Mouse (Mus musculus) 3134 (cell line): ENCODE data around the gene Phlda3.

Experiments
- DNase-seq: peaks from one replicate; pipeline ENCODE4 v3.0.0-alpha.2; 2011; ENCODE audit warnings: low spot score; ENCODE audit not compliant: insufficient read length; ENCODE audit errors: extremely low read depth

The Phlda3 gene

DNA sequence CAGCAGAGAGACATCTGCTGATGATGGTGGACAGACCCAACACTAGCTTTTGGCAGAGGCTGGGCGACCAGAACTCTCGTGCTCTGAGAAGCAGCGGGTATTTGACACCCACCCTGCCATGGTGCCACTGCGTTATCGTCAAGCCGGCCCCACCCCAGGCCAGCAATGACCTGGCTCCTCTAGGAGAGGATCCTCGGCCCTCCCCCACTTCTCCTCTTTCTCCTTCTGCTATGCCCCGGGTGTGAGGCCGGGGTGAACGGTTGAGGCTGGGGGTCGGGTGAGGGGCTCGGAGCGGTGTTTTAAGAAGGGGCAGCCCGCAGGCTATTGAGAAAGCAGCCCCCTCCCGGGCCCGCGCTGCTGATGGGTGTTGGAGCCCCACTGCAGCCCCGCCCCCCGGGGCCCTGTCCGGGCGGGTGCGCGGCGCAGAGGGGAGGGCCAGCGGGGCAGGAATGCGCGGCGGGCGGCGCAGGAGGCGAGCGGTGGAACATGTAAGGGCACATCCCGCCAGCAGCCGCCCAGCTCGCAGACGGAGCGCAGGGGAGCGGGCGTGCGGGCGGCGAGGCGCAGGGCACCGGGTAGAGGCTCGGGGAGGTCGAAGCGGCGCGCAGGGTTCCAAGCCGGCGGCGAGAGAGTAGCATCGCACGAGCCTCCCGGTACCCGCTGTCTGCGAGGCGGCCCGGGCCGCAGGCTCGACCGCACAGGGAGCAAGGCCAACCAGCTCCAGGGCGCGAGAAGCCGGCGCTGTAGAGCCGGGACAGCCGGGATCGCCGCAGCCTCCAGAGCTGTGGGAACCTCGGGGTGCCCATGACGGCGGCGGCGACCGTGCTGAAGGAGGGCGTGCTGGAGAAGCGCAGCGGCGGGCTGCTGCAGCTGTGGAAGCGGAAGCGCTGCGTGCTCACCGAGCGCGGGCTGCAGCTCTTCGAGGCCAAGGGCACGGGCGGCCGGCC lies at the start of gene Phlda3:
Gene Phlda3, plus strand, starts transcription at position 475 of the 947 bp plus-strand sequence.
- peak; percentile 89 for DNase-seq

DNA sequence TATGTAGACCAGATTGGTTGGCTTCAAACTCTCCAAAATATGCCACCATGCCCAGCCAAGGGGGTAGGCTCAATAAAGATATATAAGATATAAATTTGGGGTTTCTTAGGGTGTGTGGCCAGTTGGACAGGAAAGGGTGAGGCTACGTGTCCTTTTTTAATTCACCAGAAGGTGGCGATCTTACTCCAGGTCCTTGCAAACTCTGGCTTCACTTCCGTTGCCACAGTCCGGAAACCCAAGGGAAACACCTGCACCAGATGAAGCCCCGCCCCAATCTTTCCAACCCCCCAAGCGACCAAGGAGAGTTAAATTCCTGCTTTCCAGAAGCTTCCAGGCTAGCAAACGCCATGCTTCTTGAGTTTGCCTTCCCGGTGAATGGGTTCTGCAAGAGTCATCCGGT lies 46.4 kb upstream of the Phlda3 start:
- peak; percentile 58 for DNase-seq

DNA sequence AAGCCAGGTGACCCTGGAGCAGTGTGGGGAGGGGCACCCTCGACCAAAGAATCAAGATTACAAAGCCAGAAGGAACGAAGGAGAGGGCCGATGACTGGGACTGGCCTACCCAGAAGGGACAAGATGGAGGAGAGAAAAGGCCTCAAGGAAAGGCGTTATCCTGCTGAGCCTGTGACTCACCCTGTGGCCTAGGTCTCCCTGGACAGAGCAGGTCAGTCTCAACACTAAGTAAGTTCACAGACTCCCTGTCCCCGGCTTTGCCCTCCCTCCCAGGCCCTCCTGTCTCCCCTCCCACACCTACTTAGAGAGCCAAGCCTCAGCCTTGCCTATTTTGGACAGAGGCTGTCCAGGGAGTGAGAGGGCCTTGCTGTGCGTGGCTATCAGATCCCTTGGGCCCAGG lies 45.9 kb upstream of the Phlda3 start, which contains the start of gene Csrp1:
Gene Csrp1, plus strand, starts transcription at position 79 of the 400 bp plus-strand sequence.
- DNase-seq: peak; percentile 53

DNA sequence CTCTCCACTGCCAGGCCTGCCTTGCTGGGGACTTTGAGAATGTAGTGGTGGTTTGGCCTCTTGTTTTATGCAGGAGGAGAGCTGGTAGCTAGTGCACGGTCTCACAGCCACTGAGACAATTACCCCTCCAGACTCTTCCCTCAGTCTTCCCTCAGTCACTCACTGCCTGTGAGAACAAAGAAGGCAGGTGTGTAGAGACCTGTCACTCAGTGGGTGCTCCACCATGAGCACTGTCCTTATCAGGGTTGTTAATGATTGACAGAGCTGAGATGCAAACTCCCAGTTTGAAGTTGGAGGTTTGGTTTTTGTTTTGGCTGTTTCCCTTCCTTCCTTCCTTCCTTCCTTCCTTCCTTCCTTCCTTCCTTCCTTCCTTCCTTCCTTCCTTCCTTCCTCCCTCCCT lies 42.9 kb upstream of the Phlda3 start:
- no peak for DNase-seq

DNA sequence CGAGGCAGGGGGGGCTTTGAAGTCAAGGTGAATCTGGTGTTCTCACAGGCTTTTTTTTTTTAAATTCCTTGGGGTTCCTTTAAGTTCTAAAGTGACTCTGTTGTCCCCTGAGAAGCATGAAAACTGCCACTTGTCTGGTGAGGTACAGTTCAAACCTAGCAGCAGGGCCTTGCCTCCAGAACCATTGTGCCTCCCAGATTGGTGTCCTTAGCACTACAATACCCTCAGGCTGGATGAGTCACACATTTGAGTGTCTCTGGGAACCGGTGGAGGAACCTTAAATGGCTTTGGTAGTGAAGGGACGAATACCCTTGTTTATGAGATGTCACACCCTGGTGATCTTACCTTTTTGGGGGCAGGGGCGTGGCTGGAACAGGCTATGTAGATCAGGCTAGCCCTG lies 41.8 kb upstream of the Phlda3 start:
- DNase-seq: no peak

DNA sequence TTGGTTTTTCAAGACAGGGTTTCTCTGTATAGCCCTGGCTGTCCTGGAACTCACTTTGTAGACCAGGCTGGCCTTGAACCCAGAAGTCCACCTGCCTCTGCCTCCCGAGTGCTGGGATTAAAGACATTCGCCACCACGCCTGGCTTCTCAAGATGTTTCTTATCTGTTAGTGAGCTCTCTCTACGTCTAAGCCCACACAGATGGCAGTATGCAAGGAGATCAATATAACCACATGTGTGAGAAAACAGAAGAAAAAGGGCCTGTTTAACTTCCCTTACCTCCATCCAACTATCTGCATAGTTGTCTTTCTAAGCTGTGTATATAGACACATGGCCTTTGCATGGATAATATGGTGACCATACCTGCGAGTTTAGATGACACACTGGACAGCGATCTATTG lies 40.6 kb upstream of the Phlda3 start:
- no peak for DNase-seq

DNA sequence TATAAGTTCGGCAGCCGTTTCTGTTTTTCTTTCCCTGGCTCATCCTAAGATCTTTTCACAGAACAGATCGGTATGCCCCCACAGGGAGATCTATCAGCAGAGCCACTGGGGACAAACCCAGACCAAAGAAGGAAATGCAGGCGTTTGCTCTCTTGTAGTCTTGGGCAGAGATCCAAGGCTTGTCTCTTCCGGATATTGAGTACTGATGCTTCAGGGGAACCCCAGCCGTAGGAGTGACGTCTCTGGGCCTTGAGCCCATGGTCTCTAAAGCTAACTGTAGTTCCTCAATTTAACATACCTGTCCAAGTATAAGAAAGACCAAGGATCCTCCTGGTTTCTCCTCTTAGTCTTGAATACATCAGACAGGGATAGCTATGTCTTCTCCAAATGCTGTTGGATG lies 40.0 kb upstream of the Phlda3 start:
- no peak for DNase-seq

DNA sequence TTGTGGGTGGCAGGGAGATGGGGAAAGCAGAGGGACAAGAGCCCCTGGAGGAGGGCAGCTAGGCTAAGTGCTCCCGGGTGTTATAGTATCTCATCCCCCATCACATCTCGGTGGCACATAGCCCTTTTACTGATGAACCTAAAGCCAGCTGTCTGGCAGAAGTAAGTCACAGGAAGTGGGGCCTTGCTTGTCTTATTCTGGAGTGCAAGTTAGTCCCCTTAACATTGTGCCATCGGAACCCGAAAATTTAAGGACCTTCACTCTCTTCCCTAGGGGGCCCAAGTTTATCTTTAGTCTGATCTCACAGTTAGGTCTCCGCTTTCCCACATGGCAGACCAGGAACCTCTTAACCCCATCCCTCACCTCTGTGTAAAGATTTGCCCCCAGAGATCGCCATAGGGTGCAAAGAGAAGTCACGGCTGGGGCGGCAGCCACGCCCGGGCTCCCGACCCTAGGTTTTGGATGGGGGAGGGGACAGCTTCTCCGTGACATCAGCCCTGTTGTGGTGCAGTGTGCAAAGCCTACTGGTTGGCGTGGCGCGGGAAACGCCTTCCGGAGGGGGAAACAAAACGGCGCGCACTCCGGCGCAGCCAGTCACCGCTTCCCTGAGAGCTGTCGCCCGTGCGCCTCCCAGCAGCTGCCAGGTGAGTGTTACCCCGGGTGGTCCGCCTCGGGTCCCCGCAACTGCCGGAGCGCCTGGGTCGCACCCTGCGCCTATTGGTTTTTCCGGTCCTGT lies 37.1 kb upstream of the Phlda3 start:
- DNase-seq: peak; percentile 94

DNA sequence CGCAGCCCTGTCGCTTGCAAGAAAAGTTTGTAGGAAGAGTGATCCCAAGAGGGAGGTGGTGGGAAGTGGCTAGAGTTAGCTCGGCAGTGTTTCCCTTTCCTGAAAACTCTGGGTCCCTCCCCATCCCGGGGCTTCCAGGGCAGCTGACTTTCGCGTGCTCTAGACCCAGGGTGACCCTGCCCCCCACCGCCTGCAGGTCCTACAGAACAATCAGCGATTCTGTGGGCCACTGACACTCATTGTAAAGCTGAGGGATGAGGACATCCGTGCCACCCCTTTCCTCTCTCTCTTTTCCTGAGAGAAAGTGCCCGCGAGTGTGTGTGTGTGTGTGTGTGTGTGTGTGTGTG lies 36.6 kb upstream of the Phlda3 start:
- no peak for DNase-seq

DNA sequence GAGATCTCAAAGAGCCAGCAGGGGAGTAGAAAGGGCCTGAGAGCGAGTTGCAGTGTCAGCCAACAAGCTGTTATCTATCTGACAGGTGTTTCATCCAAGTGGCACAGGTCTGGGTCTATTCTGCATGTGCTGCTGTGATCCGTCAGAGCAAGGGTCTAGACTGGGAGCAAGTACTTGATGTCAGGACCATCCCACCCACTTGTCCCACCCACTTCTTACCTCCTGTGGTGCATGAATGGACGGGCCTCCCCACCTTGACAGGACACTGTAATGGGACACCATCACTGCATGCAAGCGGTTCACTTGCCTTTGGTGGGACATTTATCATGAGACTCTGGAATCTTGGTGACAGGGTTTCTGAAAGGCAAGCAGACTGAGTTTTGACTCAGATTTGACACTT lies 36.1 kb upstream of the Phlda3 start:
- no peak for DNase-seq

DNA sequence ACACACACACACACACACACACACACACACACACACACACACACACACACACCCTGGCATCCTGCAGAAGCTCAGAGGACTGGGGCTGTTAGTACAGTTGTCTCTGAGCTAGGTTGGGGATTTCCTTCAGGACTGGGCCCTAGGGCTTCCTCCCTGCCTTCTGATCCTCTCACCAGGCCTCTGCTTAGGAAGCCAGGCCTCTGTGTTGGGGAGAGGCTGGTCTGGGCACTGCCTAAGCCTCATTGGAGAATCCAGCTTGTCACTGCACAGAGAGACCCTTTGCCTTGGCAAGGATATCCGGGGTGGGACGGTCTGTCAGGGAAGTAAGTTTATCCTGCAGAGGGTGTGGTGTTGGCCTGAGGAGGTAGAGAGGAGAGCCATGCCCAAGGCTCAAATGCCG lies 35.6 kb upstream of the Phlda3 start:
- no peak for DNase-seq

DNA sequence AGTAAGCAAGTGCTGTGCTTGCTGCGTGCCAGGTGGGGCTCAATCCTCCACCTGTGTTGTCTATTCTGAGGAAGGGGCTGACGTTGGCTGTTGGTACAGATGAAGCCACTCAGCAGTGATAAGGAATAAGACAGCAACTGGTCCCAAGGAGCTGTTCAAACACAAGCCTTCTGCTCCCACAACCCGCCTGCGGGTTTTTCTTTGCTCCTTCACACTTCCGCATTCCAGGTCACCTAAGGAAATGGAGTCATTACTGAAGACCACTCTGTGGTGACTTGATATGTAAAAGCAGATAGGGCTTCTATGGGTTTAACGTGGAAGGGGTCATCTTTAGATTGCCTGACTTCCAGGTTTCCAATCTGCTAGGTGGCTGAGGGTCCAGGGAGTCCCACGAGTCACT lies 34.5 kb upstream of the Phlda3 start:
- DNase-seq: no peak

DNA sequence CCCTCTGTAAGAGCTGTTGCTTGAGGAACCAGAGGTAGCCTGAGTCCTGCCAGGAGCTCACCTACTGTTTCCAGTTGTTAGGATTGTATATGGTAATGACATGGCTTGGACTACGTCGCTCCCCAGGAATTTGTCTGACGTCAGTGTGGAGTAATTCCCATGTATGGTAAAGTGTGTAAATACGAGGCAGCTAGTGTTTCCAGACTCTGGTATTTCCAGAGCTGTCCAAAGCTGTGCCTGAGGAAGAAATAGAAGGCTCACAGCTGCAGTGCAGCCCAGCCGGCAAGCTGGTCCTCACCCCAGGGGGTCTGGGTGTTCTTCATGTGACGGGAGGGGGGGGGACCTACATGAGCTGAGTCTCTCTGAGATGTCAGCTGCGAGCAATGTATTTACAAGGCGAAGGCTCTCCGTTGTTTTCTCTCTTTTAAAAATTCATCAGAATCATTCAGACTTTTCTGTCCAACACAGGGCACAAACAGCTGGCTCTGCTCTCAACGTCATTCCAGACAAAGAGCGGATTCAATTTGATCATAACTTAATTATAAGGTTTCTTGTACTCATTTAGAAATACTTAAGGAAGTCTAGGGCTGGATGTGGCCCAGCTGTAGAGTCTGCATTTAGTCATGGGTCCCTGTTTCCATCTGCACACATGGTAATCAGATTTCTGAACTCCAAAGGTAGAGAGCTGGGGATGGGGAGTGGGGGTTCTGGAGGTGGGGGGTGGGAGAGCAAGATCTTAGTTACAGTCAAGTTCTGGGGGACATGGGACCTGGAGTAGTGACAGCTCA lies 33.8 kb upstream of the Phlda3 start:
- peak; percentile 51 for DNase-seq

DNA sequence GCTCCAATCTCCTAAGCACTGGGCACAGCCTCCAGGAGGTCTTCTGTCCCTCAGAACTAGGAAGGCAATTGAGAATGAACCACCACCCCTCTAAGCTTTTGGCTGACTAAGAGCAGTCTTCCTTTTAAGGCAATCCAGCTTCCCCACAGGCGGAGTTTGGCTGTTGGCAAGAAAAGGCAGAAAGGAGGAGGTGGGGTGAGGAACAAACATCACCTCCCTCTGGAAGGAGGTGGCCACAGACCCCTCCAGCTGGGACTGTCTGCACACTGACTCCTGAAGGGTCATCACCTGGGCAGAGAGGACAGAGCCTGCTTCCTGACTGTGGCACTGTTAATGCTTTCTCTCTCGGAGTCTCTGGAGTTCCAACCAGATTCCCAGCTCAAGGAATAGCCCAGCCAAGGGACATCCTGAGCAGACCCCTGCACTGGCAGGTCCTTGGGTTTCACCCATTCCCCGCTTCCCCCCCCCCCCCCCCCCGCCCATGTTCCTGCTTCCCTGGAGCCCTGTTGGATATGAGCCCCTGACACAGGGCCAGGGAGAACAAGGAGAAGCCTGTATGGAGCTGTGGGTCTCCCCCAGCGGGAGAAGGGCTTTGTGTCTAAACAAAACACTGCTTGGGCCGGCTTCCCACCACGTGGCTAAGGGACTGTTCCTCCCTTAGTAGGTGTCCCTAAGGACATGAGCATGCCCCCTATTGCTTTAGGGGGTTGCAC lies 31.5 kb upstream of the Phlda3 start:
- DNase-seq: peak; percentile 20

DNA sequence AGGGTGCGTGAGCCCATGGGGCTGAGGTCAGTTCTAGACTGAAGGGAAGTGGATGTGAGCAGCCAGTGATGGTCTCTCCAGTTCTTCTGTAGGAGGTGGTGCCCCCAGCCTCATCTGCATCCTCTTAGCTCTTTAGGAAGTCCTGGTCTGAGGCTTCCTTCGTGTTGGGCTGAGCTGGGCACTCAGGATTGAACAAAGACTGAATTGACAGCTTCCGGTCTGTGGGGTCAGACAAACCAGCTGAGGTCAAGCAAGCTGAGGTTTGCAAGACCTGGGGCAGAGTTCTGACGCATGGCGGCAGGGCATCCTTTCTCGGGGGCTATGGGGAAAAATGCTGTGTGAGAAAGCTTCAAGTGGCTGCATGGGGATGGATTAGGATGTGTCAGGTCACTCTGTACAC lies 30.5 kb upstream of the Phlda3 start:
- no peak for DNase-seq

DNA sequence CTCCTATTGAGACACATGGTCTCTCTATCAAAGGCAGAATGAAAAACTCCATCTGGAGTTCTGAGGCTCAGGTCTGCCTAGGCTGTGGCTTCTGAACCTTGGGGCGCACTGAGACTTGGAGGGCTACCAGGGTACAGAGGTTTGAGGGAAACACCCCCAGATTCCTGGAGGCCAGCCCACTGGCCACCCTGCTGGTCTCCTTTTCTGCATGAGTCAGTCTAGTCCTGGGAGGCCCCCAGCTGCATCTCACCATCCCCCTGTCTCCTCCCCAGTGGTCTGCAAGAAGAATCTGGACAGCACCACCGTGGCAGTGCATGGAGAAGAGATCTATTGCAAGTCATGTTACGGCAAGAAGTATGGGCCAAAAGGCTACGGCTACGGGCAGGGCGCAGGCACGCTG lies 20.9 kb upstream of the Phlda3 start:
- no peak for DNase-seq

DNA sequence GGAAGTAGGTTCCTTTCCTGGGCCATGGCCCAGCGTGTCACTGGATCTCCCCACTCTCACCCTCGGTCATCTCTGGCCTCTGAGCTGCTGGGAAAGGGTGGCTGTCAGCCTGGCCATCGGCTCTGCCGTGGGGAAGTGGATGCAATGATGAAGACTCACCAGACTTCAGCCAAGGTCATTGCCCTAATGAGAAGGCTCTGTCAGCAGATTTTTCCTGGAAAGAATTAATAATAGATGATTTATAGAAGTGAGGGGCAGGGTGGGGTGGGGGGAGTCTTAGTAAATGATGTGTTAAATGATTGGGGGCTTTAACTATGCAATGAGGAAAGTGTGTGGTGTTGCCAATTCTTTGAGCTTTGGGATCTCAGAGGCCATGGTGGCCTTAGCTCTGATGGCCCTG lies 19.7 kb upstream of the Phlda3 start:
- DNase-seq: no peak

DNA sequence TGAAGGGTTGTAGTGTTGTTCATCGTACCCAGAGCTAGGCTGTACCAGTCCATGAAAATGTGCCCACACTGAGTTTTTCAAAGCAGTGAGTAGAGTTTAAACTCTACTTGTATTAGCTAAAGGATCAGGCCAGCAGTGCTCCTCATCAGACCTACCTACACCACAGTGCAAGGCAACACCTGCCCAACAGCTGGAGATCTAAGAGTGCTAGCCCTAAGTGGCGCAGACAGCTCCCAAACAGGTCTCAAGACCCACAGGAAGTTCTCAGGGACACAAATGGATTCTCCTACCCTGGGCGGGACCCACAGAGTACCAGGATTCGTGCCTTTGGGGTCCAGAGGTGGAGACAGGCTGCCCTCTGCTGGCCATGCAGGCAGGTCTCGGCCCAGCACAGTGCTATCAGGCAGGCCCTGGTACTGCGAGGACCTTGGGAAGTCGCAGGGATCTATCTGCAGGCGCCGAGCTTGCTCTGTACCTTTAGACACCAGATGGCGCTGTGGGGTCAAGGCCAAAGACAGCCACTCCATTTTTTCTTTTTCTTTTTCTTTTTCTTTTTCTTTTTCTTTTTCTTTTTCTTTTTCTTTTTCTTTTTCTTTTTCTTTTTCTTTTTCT lies 13.1 kb upstream of the Phlda3 start:
- DNase-seq: peak; percentile 91

DNA sequence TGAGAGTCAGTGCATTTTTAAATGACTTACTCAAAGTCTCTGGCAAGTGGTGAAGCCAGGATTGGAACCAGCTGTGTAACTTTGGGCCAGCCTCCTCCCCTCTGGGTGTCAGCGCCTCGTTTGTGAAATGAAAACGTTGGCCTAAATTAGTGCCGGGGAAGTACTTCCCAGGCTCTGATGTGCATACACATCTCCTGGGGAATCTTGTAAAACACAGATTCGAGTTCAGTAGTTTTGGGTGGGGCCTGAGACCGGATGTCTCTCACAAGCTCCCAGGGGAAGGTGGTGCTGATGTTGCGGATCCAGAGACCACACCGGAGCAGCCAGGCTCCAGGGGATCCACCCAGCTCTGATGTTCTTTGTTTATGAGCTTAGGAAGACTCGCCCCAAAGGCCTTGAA lies 10.6 kb upstream of the Phlda3 start:
- DNase-seq: no peak

DNA sequence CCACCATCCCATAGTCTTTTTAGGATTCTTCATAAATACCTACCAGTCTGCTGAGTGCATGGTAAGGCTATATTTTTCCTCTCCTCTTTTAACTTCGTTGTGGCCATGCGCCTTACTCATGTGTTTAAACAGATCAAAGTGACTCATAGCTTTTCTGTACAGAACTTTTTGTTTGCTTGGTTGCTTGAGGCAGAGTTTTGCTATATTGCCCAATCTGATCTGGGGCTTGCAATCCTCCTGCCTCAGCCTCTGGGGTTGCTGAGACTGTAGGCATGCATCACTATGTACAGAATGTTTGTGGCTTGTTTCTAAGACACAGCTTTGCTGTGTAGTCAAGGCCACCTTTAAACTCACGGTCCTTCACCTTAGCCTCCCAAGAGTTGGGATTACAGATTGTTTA lies 10.0 kb upstream of the Phlda3 start:
- DNase-seq: peak; percentile 52
